Comparison of ENCODE assay signal across 8 mouse cellular contexts in the genomic region with DNA sequence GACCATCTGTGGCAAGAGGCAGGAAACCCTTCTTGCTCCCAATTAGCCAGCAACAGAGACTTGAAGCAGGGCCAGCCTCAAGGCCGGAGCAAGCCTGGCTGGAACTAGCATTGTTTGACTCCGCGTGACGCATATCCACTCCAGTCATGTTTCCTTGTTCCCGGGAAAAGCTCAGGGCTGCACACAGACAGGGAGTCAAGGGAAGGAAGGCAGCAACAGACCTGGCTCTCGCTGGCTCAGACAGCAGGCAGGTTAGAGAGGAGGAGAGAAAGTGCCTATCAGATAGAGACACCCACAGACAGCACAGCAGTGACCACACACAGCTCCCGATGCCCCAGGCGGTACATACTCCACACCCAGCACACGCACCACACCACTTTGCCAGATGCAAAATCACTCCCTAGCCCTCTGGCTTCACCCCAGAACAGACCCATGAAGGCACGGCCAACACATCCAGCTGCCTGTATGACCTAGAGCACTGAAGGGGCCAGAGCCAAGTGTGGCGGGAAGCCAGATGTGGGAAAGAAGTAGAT.
DNase-seq lines count a peak whose midpoint lies in the region; ATAC-seq and TF ChIP-seq lines count a peak whose summit lies in the region.

No protein-coding gene starts in this region.

- H3K36me3 ChIP-seq in intestine, embryonic 14.5 days (ENCODE audit: control insufficient read depth, insufficient read depth, low read length) = no peaks in the 10 kb centered on the region
- H3K36me3 ChIP-seq in liver, embryonic 13.5 days = no peaks in the 10 kb centered on the region
- no peaks in the 10 kb centered on the region for H3K36me3 ChIP-seq in small intestine, adult 2 months (ENCODE audit: control insufficient read depth, insufficient read depth, low read length)

- no peak overlapping the region for H3K4me2 ChIP-seq in intestine, embryonic 14.5 days (ENCODE audit: low read length)
- H3K4me2 ChIP-seq in liver, embryonic 13.5 days = no peak overlapping the region

- no peaks in the 10 kb centered on the region for H3K9me3 ChIP-seq in intestine, embryonic 14.5 days (ENCODE audit: control insufficient read depth, low read length)
- H3K9me3 ChIP-seq in liver, embryonic 13.5 days (replicated peaks) = no peaks in the 10 kb centered on the region

- TF ChIP-seq POLR2A in small intestine, adult 2 months (IDR thresholded peaks at IDR 0.05; ENCODE audit: low read depth, low read length) = no peak

- H3K27ac ChIP-seq in intestine, embryonic 14.5 days (ENCODE audit: low read depth) = peak overlapping the region; percentile 84
- H3K27ac ChIP-seq in liver, embryonic 13.5 days = peak overlapping the region; percentile 11
- peak overlapping the region; percentile 58 for H3K27ac ChIP-seq in small intestine, adult 2 months (ENCODE audit: insufficient read depth, low read depth, low read length)

- 28% methylated on average over 11 of the region's 11 CpGs for WGBS in intestine, embryonic 14.5 days
- WGBS in liver, embryonic 13.5 days (ENCODE audit: insufficient replicate concordance) = 46% methylated on average over 11 of the region's 11 CpGs
- WGBS in small intestine, adult 2 months = 42% methylated on average over 11 of the region's 11 CpGs

- no peaks in the 10 kb centered on the region for H3K27me3 ChIP-seq in intestine, embryonic 14.5 days (replicated peaks; ENCODE audit: control insufficient read depth, insufficient read depth, low read length)
- no peaks in the 10 kb centered on the region for H3K27me3 ChIP-seq in liver, embryonic 13.5 days
- no peaks in the 10 kb centered on the region; the same call in 1 of the 2 replicates for H3K27me3 ChIP-seq in small intestine, adult 2 months (ENCODE audit: control insufficient read depth, insufficient read depth, low read length)

- no peak for ATAC-seq in intestine, embryonic 14.5 days (replicated peaks; ENCODE audit: low FRiP score, low TSS enrichment, low read depth)
- no peak for ATAC-seq in liver, embryonic 13.5 days (ENCODE audit: low read depth)

- H3K4me3 ChIP-seq in intestine, embryonic 14.5 days (ENCODE audit: low read depth, low read length) = no peak overlapping the region
- no peak overlapping the region for H3K4me3 ChIP-seq in liver, embryonic 13.5 days (replicated peaks)
- H3K4me3 ChIP-seq in small intestine, adult 2 months (ENCODE audit: low read depth, low read length) = no peak overlapping the region

- 0 out of 2 replicates have a peak overlapping the region, but pooled peaks have one; percentile 3 for H3K9ac ChIP-seq in intestine, embryonic 14.5 days (ENCODE audit: low read length)
- H3K9ac ChIP-seq in liver, embryonic 13.5 days = no peak overlapping the region

- intact Hi-C loops in gastrocnemius, postnatal 14 days (cut with DNase I; ENCODE audit: low total_unique reads) = no loop called here

- H3K4me1 ChIP-seq in intestine, embryonic 14.5 days (replicated peaks; ENCODE audit: control insufficient read depth, insufficient read depth, low read length) = peaks cover 72% of the 10 kb centered on the region
- peaks cover 59% of the 10 kb centered on the region for H3K4me1 ChIP-seq in liver, embryonic 13.5 days (replicated peaks)
- peaks cover 11% of the 10 kb centered on the region; the same call in 1 of the 2 replicates for H3K4me1 ChIP-seq in small intestine, adult 2 months (ENCODE audit: control insufficient read depth, insufficient read depth, insufficient read length, low read length)

- no peak for TF ChIP-seq CTCF in small intestine, adult 2 months (IDR thresholded peaks at IDR 0.05; ENCODE audit: extremely low read depth, insufficient read length, insufficient replicate concordance, low read depth, low read length)

- peak; percentile 11 to 19 for DNase-seq in cerebellum, adult 18-20 months
- DNase-seq in cerebellum, adult 9-10 months = no peak
- DNase-seq in adrenal gland, postnatal 14 days = peak; percentile 88
- peak; percentile 72 for DNase-seq in gastrocnemius, postnatal 14 days
- DNase-seq in intestine, embryonic 14.5 days (ENCODE audit: low spot score) = no peak
- DNase-seq in liver, embryonic 13.5 days = no peak
- no peak for DNase-seq in right cerebral cortex, adult 18-20 months

Comparison
In these comparisons a context has a peak if more than half of its experiments do, and no peak if none do; other contexts are left out.
1. DNase-seq: peak in cerebellum, adult 18-20 months (2 of 2), adrenal gland, postnatal 14 days (single experiment) and gastrocnemius, postnatal 14 days (single experiment); none in cerebellum, adult 9-10 months (single experiment), intestine, embryonic 14.5 days (single experiment), liver, embryonic 13.5 days (single experiment) and right cerebral cortex, adult 18-20 months (single experiment).
2. H3K27ac ChIP-seq: peak in every context shown above with its lines; median percentile 84 in intestine, embryonic 14.5 days; 58 in small intestine, adult 2 months; 11 in liver, embryonic 13.5 days.